Mouse (Mus musculus) bone marrow, adult 2 months (tissue): Measurements from ENCODE around the gene Arfgap2. TPM values are rescaled to one million over a fixed set of nuclear protein-coding genes. Genes with fewer than 3 reads are reported as not detected.

ENCODE experiments used
- H3K27ac ChIP-seq: fragments of 200-500 bp; 2 replicates; pipeline ENCODE4 v1.5.1; 2012; ENCODE audit warnings: low read depth, mild to moderate bottlenecking, control low read depth, inconsistent platforms, low read length; ENCODE audit not compliant: control insufficient read depth, poor library complexity, insufficient read depth
- H3K4me1 ChIP-seq: fragments of 200-500 bp; 2 replicates; pipeline ENCODE4 v1.6.1; 2011; ENCODE audit warnings: low read length; ENCODE audit not compliant: control insufficient read depth, insufficient read depth
- H3K4me3 ChIP-seq: fragments of 200-500 bp; replicated peaks from 2 replicates; pipeline ENCODE3; 2011; ENCODE audit warnings: mild to moderate bottlenecking, low read depth, low read length, control low read depth; ENCODE audit not compliant: control insufficient read depth
- CTCF ChIP-seq: fragments of 200-500 bp; IDR thresholded peaks from 2 replicates; pipeline ENCODE4 v1.5.1; 2011; ENCODE audit warnings: low read length, control low read depth; ENCODE audit not compliant: control insufficient read depth, insufficient read depth
- POLR2A ChIP-seq: fragments of 200-500 bp; IDR thresholded peaks from 2 replicates; pipeline ENCODE4 v1.6.1; 2011; ENCODE audit warnings: low read depth, mild to moderate bottlenecking, control low read depth, low read length, borderline replicate concordance; ENCODE audit not compliant: control insufficient read depth
- WGBS: fragments of 180-500 bp; shearing (Covaris S2); methylation state at CpG from one replicate; pipeline ENCODE4 v1.1.7; 2018; 5-methylcytosine and 5-hydroxymethylcytosine counted together
- polyA plus RNA-seq: library from polyadenylated mRNA; stranded (reverse); fragments of >200 nt; gene quantifications from 2 replicates; pipeline ENCODE4 v1.2.4, GENCODE M21; 2011; ENCODE audit warnings: low replicate concordance; ENCODE audit not compliant: missing spikeins, insufficient read depth, insufficient read length

The Arfgap2 gene
- polyA plus RNA-seq, 1 experiment = 47.4 TPM

DNA sequence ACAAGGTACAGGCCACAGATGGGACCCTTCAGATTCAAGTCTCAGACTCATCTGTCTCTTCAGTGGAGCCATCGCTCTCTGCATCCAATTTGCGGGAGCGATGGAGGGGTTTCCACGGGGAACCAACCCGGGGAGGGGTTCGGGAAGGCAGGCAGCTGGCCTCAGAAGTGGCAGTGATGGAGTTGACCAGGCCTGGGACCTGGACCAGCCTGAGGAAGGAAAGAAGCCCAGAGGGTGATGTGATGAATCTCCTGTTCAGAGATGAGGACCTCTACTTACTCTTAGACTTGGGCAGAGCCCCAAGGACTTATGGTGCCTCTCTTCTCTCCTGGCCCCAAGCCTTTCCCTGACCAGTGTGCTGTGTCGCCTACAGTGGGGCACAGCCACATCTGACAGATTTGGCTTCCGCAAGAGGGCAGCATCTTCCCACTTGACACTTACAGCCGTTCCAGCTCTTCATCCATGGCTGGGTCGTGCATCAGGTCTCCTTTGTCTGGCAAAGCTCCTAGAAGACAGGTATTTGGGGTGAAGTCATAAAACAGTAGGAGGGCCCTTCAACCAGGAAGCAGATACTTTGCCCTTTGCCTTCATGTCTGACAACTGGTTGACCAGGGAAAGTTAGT is 14.1 kb downstream of the Arfgap2 start:
- TF ChIP-seq POLR2A = no peak
- peak; percentile 29; the same call in 1 of the 2 replicates for TF ChIP-seq CTCF
- H3K4me1 ChIP-seq = no peaks in the 10 kb centered on the region
- 70% methylated on average over 10 of the region's 10 CpGs for WGBS
- no peak overlapping the region for H3K27ac ChIP-seq
- no peak overlapping the region for H3K4me3 ChIP-seq

DNA sequence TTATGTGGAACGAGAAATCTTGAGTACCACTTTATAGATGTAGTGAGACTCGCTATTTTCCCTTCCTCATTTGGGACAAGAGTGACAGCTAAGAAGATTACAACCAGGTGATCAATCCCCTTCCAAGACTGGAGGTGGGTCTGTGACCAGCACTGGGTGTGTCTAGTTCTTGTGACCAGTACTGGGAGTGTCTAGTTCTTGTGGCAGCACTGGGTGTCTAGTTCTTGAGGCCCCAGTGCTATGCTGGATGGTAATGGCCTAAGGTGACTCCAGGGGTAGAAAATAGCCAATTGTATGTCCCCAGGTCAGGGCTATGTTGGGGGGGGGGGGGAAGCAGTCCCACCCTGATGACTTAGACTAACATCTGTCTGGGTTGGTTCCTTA is 14.6 kb downstream of the Arfgap2 start:
- H3K27ac ChIP-seq = no peak overlapping the region
- WGBS = 68% methylated on average over 2 of the region's 2 CpGs
- TF ChIP-seq POLR2A (no peak), CTCF (no peak)
- H3K4me1 ChIP-seq = no peaks in the 10 kb centered on the region
- H3K4me3 ChIP-seq = no peak overlapping the region

DNA sequence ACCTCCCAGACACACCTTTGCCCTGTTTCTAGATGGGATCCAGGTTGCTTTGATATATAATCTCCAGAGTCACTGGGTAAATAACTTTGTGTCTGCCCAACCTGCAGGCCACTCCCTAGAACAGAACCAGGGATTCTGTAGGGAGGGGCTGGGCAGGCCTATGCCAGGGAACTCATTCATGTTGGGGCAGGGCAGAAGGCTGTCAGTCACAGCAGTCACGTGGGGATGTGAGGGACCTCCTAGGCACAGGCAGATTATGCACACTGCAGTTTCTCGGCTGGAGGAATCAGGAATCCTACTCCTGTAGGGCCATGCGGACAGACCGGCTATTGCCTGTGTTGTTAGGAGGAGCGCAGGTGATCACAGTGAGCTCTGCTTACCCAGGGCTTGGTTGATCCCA is 16.6 kb downstream of the Arfgap2 start:
- 84% methylated on average over 5 of the region's 5 CpGs for WGBS
- no peak for TF ChIP-seq POLR2A
- no peak for TF ChIP-seq CTCF
- H3K4me3 ChIP-seq = no peak overlapping the region

DNA sequence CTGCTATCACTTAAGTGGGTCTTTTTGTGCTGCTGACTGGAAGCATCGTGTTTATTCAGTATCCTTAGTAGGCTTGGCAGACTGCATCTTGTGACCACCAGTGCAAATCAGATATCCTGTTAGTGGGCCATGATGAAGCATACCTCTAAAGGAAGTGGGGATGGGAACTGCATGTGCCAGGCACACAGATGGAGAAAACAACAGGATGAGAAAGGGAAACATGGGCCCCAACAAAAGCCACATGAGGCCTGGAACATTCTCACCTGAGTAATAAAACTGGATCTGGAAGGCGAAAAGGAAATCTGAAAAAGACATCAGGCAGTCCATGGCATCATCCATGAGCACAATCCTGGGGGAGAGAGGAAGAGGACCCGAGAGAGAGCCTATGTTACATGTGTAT is 19.2 kb downstream of the Arfgap2 start:
- Histone ChIP-seq H3K27ac (no peak overlapping the region), H3K4me1 (no peaks in the 10 kb centered on the region), H3K4me3 (no peak overlapping the region)
- 48% methylated on average over 3 of the region's 3 CpGs for WGBS
- TF ChIP-seq POLR2A = no peak
- no peak for TF ChIP-seq CTCF

More for the DNA sequence above, 16.6 kb downstream of the Arfgap2 start:
- Histone ChIP-seq H3K4me1 (no peaks in the 10 kb centered on the region), H3K27ac (no peak overlapping the region)

DNA sequence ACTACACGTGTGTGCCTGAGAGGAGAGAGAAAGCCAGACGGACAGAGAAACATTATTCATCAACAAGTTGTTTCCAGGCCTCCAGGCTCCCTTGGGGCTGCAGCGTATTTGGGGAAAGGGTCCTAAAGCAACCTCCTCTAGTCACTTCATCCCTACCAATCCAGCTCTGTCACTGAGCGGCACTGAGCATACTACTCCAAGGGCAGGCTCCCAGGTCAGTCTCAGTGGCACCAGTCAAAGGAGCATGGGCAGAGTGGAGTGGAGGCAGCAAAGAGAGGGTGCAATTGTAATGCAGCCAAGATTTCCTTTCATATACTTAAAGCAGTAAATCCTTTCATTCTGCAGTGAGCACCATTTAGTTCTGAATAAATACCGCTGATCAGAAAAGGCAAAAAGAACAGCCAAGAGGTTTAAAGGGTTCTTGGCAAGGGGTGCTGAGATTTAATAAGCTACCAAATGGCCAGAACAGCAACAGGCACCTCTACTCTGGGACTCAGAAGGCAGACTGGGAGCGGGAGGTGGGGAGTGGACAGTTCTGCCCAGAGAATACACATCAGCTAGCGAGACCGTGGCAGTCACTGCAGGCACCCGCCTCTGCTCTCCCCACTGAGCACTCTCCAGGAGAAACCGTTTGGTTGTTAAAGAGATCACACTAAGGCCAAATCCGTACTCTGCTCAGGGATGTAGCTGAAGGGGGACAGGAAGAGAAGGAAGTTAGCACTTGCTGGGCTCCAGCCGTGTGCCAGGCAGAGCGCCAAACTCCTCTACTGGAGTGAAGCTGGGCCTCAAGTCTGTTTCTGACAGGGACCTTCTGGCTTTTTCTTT is 19.8 kb downstream of the Arfgap2 start:
- H3K4me3 ChIP-seq = no peak overlapping the region
- H3K4me1 ChIP-seq = no peaks in the 10 kb centered on the region
- 50% methylated on average over 13 of the region's 13 CpGs for WGBS
- TF ChIP-seq CTCF (no peak), POLR2A (no peak)
- H3K27ac ChIP-seq = no peak overlapping the region

DNA sequence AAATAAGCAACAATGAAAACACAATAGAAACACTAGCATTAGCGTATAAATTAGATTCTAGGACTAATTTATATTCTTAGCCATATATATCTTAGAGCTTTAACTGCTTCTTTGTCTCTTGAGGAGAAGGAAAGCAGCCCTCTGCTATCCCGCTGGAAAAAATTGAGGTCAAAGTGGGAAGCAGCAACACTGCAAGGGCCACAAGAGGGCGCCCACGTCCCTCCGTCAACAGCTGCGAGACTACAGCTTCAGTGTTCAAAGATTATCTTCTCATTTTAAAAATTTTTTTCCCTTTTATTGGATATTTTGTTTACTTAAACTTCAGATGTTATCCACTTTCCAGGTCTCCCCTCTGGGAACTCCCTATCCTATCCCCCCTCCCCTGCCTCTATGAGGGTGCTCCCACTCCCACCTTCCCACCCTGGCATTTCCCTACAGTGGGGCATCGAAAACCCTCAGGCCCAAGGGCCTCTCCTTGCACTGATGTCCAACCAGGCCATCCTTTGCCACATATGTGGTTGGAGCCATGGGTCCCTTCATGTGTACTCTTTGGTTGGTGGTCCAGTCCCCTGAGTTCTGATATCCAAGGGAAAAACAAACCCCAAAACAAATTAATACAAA is 21.2 kb downstream of the Arfgap2 start:
- Histone ChIP-seq H3K4me3 (no peak overlapping the region), H3K4me1 (no peaks in the 10 kb centered on the region), H3K27ac (no peak overlapping the region)
- WGBS = 18% methylated on average over 7 of the region's 7 CpGs
- TF ChIP-seq POLR2A = no peak
- TF ChIP-seq CTCF = peak; percentile 92

DNA sequence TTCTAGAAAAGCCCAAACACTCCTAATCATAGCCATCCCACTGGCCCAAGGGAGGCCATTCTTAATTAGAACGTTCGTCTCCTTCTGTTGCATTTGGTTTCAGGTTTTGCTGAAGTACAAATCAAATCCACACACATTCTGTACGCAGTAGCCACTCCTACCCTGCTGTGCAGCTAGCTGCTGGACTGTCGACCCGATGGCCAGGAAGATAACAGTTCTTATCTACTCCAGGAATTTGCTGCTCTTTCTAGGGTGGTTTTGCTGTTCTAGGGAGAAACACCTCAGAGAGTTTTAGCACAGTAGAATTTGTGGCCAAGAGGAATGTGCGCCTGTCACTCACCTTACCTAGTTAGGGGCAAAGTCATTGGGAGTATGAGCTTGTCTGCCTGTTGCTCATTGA is 22.8 kb downstream of the Arfgap2 start:
- Histone ChIP-seq H3K4me3 (no peak overlapping the region), H3K4me1 (no peaks in the 10 kb centered on the region), H3K27ac (no peak overlapping the region)
- TF ChIP-seq CTCF (no peak), POLR2A (no peak)
- 69% methylated on average over 6 of the region's 6 CpGs for WGBS
